33 mouse cellular contexts compared by ENCODE assay signal in the genomic region with DNA sequence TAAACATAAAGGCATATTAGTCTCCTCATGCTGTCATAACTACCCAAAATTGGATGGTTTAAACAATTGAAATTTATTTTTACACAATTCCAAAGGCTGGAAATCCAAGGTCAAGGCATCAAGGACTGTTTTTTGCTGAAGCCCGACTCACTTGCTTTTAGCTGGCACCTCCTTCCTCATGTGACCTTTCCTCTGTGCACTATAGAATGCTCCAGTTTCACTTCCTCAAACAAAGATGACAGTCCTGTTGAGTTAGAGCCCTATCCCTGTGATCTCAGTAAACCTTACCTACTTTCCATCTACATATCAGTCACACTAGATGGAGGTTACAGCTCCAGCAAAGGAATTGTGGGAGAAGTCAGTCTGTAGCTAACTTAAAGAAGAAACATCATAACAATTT. TPM values are rescaled to one million over a fixed set of nuclear protein-coding genes. Genes with fewer than 3 reads are reported as not detected.
DNase-seq lines count a peak whose midpoint lies in the region.
"Had no signal": no experiment of that assay in that cellular context is flagged by ENCODE, and none has a peak within 500 bp of the region (broad histone marks: within the 10 kb centered on the region; RNA-seq: fewer than 3 reads in every experiment).

No protein-coding gene starts in this region.

- intact Hi-C loops in heart, postnatal 36 days (cut with DNase I), result no loop called here

- H3K79me2 ChIP-seq in macrophage (ENCODE audit: inconsistent target), result no peaks in the 10 kb centered on the region

- 0% methylated on average over 1 of the region's 1 CpGs for WGBS in macrophage (ENCODE audit: missing documents)
- 61% methylated on average over 1 of the region's 1 CpGs for WGBS in embryonic facial prominence, embryonic 10.5 days

- H3K4me1 ChIP-seq in embryonic facial prominence, embryonic 10.5 days, result 0 out of 2 replicates have a peak, but pooled peaks cover 2% of the 10 kb centered on the region
- H3K4me1 ChIP-seq: embryonic facial prominence, embryonic 15.5 days; forebrain, embryonic 10.5 days; heart, embryonic 10.5 days; hindbrain, embryonic 10.5 days; intestine, embryonic 15.5 days; midbrain, embryonic 12.5 days had no signal

- no peaks in the 10 kb centered on the region for H3K36me3 ChIP-seq in macrophage (ENCODE audit: inconsistent target)
- no peaks in the 10 kb centered on the region for H3K36me3 ChIP-seq in embryonic facial prominence, embryonic 10.5 days (replicated peaks)
- H3K36me3 ChIP-seq: embryonic facial prominence, embryonic 15.5 days; forebrain, embryonic 10.5 days; G1E; heart, embryonic 10.5 days; hindbrain, embryonic 10.5 days; intestine, embryonic 15.5 days; midbrain, embryonic 12.5 days had no signal

- H3K9me3 ChIP-seq in embryonic facial prominence, embryonic 10.5 days, result no peaks in the 10 kb centered on the region
- H3K9me3 ChIP-seq: embryonic facial prominence, embryonic 15.5 days; forebrain, embryonic 10.5 days; G1E; heart, embryonic 10.5 days; hindbrain, embryonic 10.5 days; intestine, embryonic 15.5 days; midbrain, embryonic 12.5 days had no signal

- peak overlapping the region; percentile 41 for H3K27ac ChIP-seq in macrophage
- H3K27ac ChIP-seq in embryonic facial prominence, embryonic 10.5 days (replicated peaks), result no peak overlapping the region
- H3K27ac ChIP-seq: embryonic facial prominence, embryonic 15.5 days; forebrain, embryonic 10.5 days; heart, embryonic 10.5 days; hindbrain, embryonic 10.5 days; intestine, embryonic 15.5 days; midbrain, embryonic 12.5 days had no signal

- DNase-seq in heart, adult 11 months, result peak; percentile 87
- no peak for DNase-seq in heart, postnatal 36 days
- DNase-seq in spleen, postnatal 36 days (ENCODE audit: low spot score in 2 of 2), result peak; percentile 56 to 62
- DNase-seq in spleen, postnatal 4 days (ENCODE audit: low spot score in 2 of 2), result no peak
- no peak for DNase-seq in embryonic facial prominence, embryonic 10.5 days (ENCODE audit: low spot score)
- no peak for DNase-seq in layer of hippocampus, adult 9-10 months (ENCODE audit: low spot score)
- no peak for DNase-seq in cerebellum, adult 18-20 months
- DNase-seq: adrenal gland, adult 8-10 months; cerebellum, adult 2 months; cerebellum, postnatal 36 days; kidney, adult 9 months; kidney, postnatal 14 days; right cerebral cortex, postnatal 14 days had no signal

- H3K4me3 ChIP-seq in macrophage (ENCODE audit: inconsistent target), result no peak overlapping the region
- no peak overlapping the region for H3K4me3 ChIP-seq in embryonic facial prominence, embryonic 10.5 days
- H3K4me3 ChIP-seq: embryonic facial prominence, embryonic 15.5 days; forebrain, embryonic 10.5 days; heart, embryonic 10.5 days; hindbrain, embryonic 10.5 days; intestine, embryonic 15.5 days; midbrain, embryonic 12.5 days had no signal

- no peaks in the 10 kb centered on the region for H3K27me3 ChIP-seq in embryonic facial prominence, embryonic 10.5 days (replicated peaks; ENCODE audit: low read depth, poor library complexity, severe bottlenecking)
- H3K27me3 ChIP-seq: embryonic facial prominence, embryonic 15.5 days; intestine, embryonic 15.5 days; midbrain, embryonic 12.5 days had no signal

RNA-seq across cellular contexts. Expression of gene Sik2, which starts 21.3 kb away (rescaled TPM):
- 10 to 100 TPM; 25.7 to 27.1 TPM for total RNA-seq in heart, postnatal 36 days (2021)
- 100 to 1,000 TPM in 20 of 26 experiments, 10 to 100 TPM in 6; 67.7 to 149 (median 109) TPM for total RNA-seq in macrophage (2018; cell fraction: chromatin; rRNA removed)
- total RNA-seq in macrophage (2018; cell fraction: cytosol; rRNA removed), result 10 to 100 TPM; 16.8 to 31.5 (median 22.9) TPM
- total RNA-seq in macrophage (2018; cell fraction: nucleus; rRNA removed), result 100 to 1,000 TPM in 2 of 26 experiments, 10 to 100 TPM in 24; 32.3 to 128 (median 63.6) TPM
- 8.4 to 15.8 TPM (median 12.2 TPM) in 3 replicates for polyA plus RNA-seq in macrophage (2018)
- polyA plus RNA-seq in embryonic facial prominence, embryonic 10.5 days (2016; fragmentation: Nextera tagmentation; extraction: Ambion mirVana), result 18.3 and 19.9 TPM in 2 replicates

RNA-seq across cellular contexts. Expression of gene Btg4, which starts 30.6 kb away (rescaled TPM):
- total RNA-seq in heart, postnatal 36 days (2021), result not detected
- not detected for total RNA-seq in macrophage (2018; cell fraction: chromatin; rRNA removed)
- not detected for total RNA-seq in macrophage (2018; cell fraction: cytosol; rRNA removed)
- not detected for total RNA-seq in macrophage (2018; cell fraction: nucleus; rRNA removed)
- polyA plus RNA-seq in macrophage (2018), result not detected in 3 replicates
- not detected in 2 replicates for polyA plus RNA-seq in embryonic facial prominence, embryonic 10.5 days (2016; fragmentation: Nextera tagmentation; extraction: Ambion mirVana)
- total RNA-seq: adrenal gland, adult 8-10 months; G1E; gastrocnemius, postnatal 4 days; layer of hippocampus, adult 18-20 months; layer of hippocampus, postnatal 25 days; liver, adult 2 months had no signal
- polyA plus RNA-seq: activated CD4-positive, CD25-positive, alpha-beta regulatory T cell, adult 4 months; cerebellum, adult 2 months; forebrain, embryonic 10.5 days; forebrain, embryonic 16.5 days; G1E; heart, embryonic 10.5 days; heart, embryonic 16.5 days; hindbrain, embryonic 10.5 days; hindbrain, embryonic 16.5 days; intestine, embryonic 15.5 days; limb, embryonic 11.5 days; liver, adult 2 months; liver, embryonic 16.5 days; midbrain, embryonic 12.5 days; neural tube, embryonic 11.5 days; stomach, embryonic 16.5 days had no signal

RNA-seq across cellular contexts. Expression of gene Layn, which starts 46.7 kb away (rescaled TPM):
- 1 to 10 TPM; 6.5 to 6.9 TPM for total RNA-seq in heart, postnatal 36 days (2021)
- 10 to 100 TPM in 18 of 26 experiments, 1 to 10 TPM in 8; 5.2 to 54.7 (median 15.2) TPM for total RNA-seq in macrophage (2018; cell fraction: chromatin; rRNA removed)
- 10 to 100 TPM in 15 of 26 experiments, 1 to 10 TPM in 11; 5.9 to 41.5 (median 14.4) TPM for total RNA-seq in macrophage (2018; cell fraction: cytosol; rRNA removed)
- 10 to 100 TPM in 21 of 26 experiments, 1 to 10 TPM in 5; 2.9 to 30.2 (median 13.5) TPM for total RNA-seq in macrophage (2018; cell fraction: nucleus; rRNA removed)
- polyA plus RNA-seq in macrophage (2018), result 5.6 to 10.0 TPM (median 5.9 TPM) in 3 replicates
- polyA plus RNA-seq in embryonic facial prominence, embryonic 10.5 days (2016; fragmentation: Nextera tagmentation; extraction: Ambion mirVana), result 1.5 and 2.5 TPM in 2 replicates
- polyA plus RNA-seq: activated CD4-positive, CD25-positive, alpha-beta regulatory T cell, adult 4 months had no signal

Comparison
In these comparisons a context has a peak if more than half of its experiments do, and no peak if none do; other contexts are left out.
1. DNase-seq: peak in heart, adult 11 months (single experiment) and spleen, postnatal 36 days (2 of 2); none in heart, postnatal 36 days (0 of 2), spleen, postnatal 4 days (0 of 2), embryonic facial prominence, embryonic 10.5 days (single experiment), layer of hippocampus, adult 9-10 months (single experiment) and cerebellum, adult 18-20 months (0 of 2).